Mouse (Mus musculus) heart, embryonic 16.5 days (tissue): ENCODE results near the gene Nsmce3. TPM values are rescaled to one million over a fixed set of nuclear protein-coding genes. Genes with fewer than 3 reads are reported as not detected.

ENCODE experiments used
- ATAC-seq: fragments of 200-750 bp; cut with Nextera tagmentation; replicated peaks from 2 replicates; pipeline ENCODE4 v1.8.0; 2017; ENCODE audit warnings: moderate number of reproducible peaks; ENCODE audit not compliant: insufficient read depth, low FRiP score; ENCODE audit errors: extremely low read depth
- H3K27ac ChIP-seq: fragments of 300-500 bp; sonication (generic); 2 replicates; pipeline ENCODE4 v1.5.1; 2014; ENCODE audit warnings: mild to moderate bottlenecking, low read length, control low read depth, moderate library complexity
- H3K27me3 ChIP-seq: fragments of 300-500 bp; sonication (generic); 2 replicates; pipeline ENCODE4 v1.6.1; 2014; ENCODE audit warnings: low read length, mixed read lengths; ENCODE audit not compliant: control insufficient read depth, insufficient read depth
- H3K36me3 ChIP-seq: fragments of 300-500 bp; sonication (generic); 2 replicates; pipeline ENCODE4 v1.6.1; 2014; ENCODE audit not compliant: control insufficient read depth, insufficient read depth
- H3K4me1 ChIP-seq: fragments of 300-500 bp; sonication (generic); 2 replicates; pipeline ENCODE4 v1.6.1; 2014; ENCODE audit warnings: low read length, mixed read lengths; ENCODE audit not compliant: control insufficient read depth, insufficient read depth
- H3K4me2 ChIP-seq: fragments of 300-500 bp; sonication (generic); 2 replicates; pipeline ENCODE4 v1.6.1; 2014; ENCODE audit warnings: low read depth, mild to moderate bottlenecking, control low read depth, low read length
- H3K4me3 ChIP-seq: fragments of 300-500 bp; sonication (generic); 2 replicates; pipeline ENCODE4 v1.5.1; 2014; ENCODE audit warnings: mild to moderate bottlenecking, control low read depth, low read length
- H3K9ac ChIP-seq: fragments of 300-500 bp; sonication (generic); 2 replicates; pipeline ENCODE4 v1.6.1; 2014; ENCODE audit warnings: low read length, control low read depth
- H3K9me3 ChIP-seq: fragments of 300-500 bp; sonication (generic); replicated peaks from 2 replicates; pipeline ENCODE4 v1.6.1; 2016; ENCODE audit warnings: low read length; ENCODE audit not compliant: control insufficient read depth
- WGBS: fragments of 180-500 bp; shearing (Covaris S2); extraction: QIAGEN DNeasy Blood & Tissue Kit; methylation state at CpG from one replicate; pipeline ENCODE4 v1.1.7; 2014; 5-methylcytosine and 5-hydroxymethylcytosine counted together
- polyA plus RNA-seq: library from polyadenylated mRNA; unstranded; fragments of >200 nt; fragmentation: Nextera tagmentation; extraction: Ambion mirVana; gene quantifications from 2 replicates; pipeline ENCODE4 v1.2.1, GENCODE M21; 2015

The Nsmce3 gene
- polyA plus RNA-seq, 1 experiment from 2014 or later = 9.3 TPM

GRCm38 (mm10) chr7:64821081-64821480, 51.7 kb downstream of the Nsmce3 start:
- Histone ChIP-seq H3K4me3 (no peak overlapping the region), H3K9ac (no peak overlapping the region), H3K4me1 (no peaks in the 10 kb centered on the region), H3K27ac (no peak overlapping the region), H3K27me3 (no peaks in the 10 kb centered on the region), H3K4me2 (no peak overlapping the region), H3K9me3 (no peaks in the 10 kb centered on the region), H3K36me3 (no peaks in the 10 kb centered on the region)
- WGBS = 70% methylated on average over 5 of the region's 5 CpGs
- no peak for ATAC-seq

GRCm38 (mm10) chr7:64819683-64820082, 53.1 kb downstream of the Nsmce3 start:
- Histone ChIP-seq H3K27ac (no peak overlapping the region), H3K36me3 (no peaks in the 10 kb centered on the region), H3K9ac (no peak overlapping the region), H3K4me1 (no peaks in the 10 kb centered on the region), H3K4me2 (no peak overlapping the region), H3K4me3 (no peak overlapping the region), H3K27me3 (no peaks in the 10 kb centered on the region), H3K9me3 (no peaks in the 10 kb centered on the region)
- WGBS = 79% methylated on average over 9 of the region's 9 CpGs
- no peak for ATAC-seq
